Mouse (Mus musculus) frontal cortex, adult (tissue): ENCODE data around the gene Lrrc32.

Experiments
- ATAC-seq: cut with Nextera tagmentation; 2 replicates; pipeline ENCODE4 v1.9.2; 2017; ENCODE audit warnings: mild to moderate bottlenecking, moderate library complexity, mixed read lengths; ENCODE audit not compliant: low TSS enrichment

Gene Lrrc32

GRCm38 (mm10) chr7:98488398-98489130, 519 bp upstream of the Lrrc32 start:
- ATAC-seq: no peak

DNA sequence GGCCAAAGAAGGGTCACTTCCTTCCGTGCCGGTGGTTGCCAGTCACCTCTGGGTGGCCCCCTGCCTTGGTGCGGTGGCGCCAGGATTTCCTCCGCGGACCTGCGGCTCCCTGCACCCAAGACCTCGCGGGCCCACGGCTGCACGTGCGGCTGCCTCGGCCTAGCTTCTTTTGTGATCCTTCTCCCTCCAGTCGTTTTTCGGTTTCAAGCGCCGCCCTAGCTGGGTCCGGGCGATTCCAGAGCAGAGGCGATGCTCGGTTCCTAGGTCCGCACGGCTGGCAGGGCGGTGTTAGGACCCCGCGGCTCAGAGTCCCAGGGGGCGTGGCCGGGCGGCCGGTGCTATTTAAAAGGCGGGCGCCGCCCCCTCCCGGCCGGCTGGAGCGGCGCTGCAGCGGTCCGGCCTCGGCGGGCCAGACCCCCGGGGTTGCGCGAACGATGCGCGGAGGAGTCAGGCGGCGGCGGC, 571 bp downstream of the Lrrc32 start:
- ATAC-seq: peak; percentile 45; the same call in 1 of the 2 replicates

GRCm38 (mm10) chr7:98490328-98490727, 1.2 kb downstream of the Lrrc32 start:
- ATAC-seq: no peak

DNA sequence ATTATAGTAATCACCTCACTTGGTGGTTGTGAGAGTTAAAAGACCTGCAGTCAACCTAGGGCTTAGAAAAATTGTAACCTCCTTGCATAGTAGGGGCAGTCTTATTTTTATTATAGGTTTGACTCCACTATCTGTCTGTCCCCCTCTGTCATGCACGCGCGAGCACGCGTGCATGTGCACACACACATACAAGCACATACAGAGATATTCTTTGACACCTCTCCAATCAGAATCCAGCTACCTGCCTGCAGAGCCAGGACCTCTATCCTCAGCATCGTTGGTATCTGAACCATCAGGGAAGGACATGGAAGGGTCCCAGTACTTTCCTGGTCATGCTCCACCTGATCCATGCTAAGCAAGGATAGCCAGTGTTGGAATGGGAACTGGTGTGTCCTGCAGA, 1.8 kb downstream of the Lrrc32 start:
- ATAC-seq: no peak

DNA sequence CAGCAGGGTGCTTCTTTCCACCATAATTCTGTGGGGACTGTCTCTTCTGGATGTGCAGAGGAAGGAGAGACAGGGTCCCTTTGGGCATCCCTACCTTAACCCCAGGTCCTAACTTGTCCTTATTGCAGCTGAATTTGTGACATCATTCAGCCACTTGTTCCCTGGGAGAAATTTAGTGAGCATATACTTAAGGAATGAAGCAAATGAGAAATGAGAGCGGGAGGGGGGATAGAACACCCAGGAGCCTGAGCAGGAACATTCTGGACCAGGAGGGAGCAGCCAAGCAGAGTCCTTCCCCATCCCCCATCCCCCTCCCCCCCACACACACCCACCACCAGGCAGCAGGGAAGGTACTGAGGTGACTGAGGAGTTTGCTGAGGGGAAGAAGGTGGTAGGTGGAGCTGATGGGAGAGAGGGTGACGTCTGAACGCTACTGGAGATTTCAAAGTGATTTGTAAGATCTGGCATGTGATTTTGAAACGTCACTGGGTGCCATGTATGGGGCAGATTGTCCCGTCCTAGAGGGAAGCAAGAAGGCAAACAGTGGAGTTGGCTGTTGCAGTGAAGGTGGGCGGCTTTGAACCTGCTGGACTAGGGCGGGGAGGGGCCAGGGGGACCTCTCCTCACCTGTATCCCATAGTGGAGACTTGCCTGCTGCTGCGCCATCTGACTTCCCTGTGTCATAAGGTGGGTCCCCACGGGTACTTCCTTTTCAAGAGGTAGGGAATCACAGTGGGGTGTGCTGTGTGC, 2.5 kb downstream of the Lrrc32 start:
- ATAC-seq: no peak

GRCm38 (mm10) chr7:98492331-98492730, 3.2 kb downstream of the Lrrc32 start:
- ATAC-seq: no peak

DNA sequence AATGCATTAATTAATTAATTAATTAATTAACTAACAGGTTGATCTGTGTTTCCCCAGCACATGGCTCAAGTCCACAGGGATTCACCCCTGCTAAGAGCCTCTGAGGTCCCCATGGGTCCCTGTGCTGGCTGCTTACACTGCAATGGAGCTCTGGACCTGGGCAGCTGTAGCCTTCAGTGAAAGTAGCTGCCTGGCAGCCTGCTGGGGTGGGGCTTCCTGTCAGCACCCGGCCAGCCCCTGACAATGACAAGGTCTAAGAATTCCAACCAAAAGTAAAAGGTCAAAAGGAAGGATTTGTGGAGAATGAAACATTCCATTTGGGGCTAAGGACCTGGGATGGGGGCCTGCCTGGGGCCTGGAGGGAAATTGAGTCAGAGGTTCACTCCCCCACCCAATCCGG, 4.2 kb downstream of the Lrrc32 start:
- no peak for ATAC-seq

DNA sequence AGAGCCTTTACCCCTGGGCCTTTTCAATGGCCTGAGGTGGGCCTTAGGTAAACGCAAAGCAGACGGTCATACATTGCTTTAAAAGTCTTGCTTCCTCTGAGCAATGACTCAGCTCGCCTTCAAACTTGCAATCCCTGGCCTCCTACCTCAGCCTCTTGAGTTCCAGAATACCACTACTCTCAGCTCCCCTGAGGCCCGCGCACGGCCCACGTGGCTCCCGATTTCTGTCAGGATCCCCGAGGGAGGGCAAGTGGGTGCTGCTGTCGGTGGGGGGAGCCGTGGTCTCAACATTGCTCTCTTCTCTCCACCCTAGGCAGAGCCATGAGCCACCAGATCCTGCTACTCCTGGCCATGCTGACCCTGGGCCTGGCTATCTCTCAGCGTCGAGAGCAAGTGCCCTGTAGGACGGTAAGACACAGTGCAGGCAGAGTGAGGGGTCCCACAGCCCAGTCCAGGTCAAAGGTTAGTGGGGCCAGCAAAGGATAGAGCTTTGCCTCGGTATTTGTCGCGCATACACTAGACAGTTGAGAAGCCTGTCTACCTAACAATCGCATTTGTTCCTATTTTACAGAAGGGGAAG, 4.9 kb downstream of the Lrrc32 start:
- no peak for ATAC-seq

- no peak for ATAC-seq
These were observed 6.5 kb downstream of the Lrrc32 start for GRCm38 (mm10) chr7:98495591-98495990.

DNA sequence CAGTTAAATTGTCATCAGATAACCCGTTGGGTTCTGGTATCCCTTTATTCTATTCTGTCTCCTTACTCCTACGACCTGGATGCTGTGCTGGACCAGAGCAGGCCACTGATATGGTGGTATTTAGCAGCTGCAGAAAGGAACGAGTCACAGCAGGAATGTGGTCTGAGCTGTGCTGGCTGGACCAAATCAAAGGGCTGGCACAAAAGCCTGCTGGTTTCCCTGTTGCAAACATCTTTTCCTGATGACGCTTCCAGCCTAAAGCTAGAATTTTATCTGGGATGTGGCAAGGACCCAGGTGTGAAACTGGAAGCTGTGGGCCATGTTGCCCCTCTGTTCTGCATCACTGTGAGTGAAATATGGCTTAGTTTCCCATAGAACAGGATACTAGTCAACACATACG, 8.4 kb downstream of the Lrrc32 start:
- ATAC-seq: no peak

GRCm38 (mm10) chr7:98498101-98498500, 9.0 kb downstream of the Lrrc32 start:
- no peak for ATAC-seq

DNA sequence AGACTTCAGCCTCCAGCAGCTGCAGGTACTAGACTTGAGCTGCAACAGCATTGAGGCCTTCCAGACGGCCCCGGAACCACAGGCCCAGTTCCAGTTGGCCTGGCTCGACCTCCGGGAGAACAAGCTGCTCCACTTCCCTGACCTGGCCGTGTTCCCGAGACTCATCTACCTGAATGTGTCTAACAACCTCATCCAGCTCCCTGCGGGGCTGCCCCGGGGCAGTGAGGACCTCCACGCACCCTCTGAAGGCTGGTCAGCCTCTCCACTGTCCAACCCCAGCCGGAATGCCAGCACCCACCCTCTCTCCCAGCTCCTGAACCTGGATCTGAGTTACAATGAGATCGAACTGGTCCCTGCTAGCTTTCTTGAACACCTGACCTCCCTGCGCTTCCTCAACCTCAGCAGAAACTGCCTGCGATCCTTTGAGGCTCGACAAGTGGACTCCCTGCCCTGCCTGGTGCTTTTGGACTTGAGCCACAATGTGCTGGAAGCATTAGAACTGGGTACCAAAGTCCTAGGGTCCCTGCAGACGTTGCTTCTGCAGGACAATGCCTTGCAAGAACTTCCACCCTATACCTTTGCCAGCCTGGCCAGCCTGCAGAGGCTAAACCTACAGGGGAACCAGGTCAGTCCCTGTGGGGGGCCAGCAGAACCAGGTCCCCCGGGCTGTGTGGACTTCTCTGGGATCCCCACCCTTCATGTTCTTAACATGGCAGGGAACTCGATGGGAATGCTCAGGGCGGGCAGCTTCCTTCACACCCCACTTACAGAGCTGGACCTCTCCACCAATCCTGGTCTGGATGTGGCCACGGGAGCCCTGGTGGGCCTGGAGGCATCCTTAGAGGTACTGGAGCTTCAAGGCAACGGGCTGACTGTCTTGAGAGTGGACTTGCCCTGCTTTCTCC, 9.8 kb downstream of the Lrrc32 start:
- no peak for ATAC-seq

GRCm38 (mm10) chr7:98499561-98500292, 10.6 kb downstream of the Lrrc32 start:
- ATAC-seq: peak; percentile 29

- no peak for ATAC-seq
These were observed 11.4 kb downstream of the Lrrc32 start for GRCm38 (mm10) chr7:98500470-98500869.

DNA sequence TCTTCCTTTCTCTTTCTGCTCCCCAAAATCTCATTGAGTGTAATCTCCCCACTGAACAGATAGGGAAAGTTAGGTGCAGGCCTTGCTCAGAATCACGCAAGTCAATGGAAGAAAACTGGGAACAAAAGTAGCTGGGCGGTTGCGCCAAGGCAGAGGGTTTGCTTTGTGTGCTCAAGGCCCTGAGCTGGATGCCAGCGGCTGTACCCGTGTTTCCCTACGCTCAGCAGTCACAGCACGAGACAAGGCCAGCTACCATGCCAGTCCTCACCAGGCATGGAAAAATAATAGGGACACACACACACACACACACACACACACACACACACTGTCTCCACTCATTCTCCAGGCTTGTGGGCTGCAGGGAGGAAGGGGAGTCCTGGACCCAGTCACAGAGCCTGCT, 12.0 kb downstream of the Lrrc32 start:
- ATAC-seq: no peak

DNA sequence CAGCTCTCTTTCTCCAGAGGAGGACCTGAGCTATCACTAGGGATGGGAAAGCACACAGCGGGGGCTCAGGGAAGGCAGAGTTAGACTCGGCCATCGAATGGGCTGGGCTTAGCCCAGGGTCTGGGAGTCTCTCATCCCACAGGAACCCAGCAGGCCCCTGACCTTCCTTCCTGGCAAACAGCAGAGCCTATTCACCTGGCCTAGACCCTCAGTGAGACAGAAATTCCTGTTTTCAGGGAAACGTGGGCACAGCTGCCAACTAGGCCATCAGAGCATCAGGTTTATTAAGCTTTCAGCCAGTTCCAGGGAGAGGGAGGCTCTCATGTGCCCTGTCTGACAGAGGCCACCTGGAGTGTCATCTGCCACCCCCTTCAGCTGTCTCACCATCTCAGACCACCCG, 13.8 kb downstream of the Lrrc32 start:
- no peak for ATAC-seq

DNA sequence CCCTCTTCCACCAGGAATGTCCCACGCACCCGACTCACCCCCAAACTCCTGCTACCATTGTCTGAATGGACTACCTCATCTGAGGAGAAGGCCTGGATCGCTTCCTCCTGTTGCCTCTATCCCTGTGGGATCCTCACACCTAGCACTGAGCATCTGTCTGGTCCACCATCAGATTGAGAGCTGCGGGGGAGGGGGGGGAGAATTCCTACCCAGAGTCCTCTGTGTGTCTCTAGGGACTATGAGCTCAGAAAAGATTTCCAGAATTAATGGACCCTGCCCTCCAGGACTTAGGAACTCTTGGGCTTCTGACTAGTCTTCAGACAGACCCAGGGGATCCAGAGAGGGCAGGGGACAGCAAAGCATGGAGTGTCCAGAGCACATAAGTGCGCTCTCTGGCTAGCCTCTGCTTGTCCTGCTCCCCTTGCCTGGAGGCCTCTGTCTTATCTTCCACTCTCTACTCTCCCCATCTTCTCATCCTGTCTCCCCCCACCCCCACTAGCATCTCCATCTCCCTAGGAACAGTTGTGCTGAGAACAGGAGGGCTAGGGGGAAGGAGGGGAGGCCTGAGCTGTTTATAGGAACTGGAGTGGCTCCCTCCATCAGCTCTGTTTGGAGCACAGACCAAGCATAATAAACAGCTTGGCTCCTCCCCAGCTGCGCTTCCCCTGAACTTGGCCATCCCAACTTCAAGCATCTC, 15.0 kb downstream of the Lrrc32 start:
- peak; percentile 41; the same call in 1 of the 2 replicates for ATAC-seq

DNA sequence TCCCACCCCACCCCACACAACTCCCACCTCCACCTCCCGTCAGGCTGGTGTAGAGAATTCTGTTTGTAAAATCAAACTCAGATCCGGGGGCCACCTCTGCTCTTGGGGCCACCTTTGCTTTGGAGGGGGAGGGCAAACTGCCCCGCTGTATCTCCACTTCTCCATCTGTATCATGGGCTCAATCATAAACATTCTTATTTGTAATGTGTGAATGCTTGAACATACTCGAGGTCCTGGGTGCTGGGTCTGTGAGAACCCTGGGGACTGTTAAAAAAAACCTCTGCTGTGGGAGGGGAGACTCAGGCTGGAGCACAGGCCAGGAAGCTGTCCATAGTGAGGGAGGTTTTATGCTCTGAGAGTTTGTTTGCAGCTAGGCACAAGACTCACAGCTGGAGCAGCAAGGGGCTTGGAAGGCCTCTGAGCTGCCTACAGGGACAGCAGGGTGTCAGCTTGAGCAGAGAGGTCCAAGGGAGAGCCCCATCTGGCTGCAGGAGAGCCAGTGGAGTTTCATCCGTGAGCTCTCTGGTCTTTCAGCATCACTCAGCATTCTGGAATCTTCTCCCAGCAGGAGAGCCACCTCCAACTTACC, 15.7 kb downstream of the Lrrc32 start:
- peak; percentile 26; the same call in 1 of the 2 replicates for ATAC-seq

DNA sequence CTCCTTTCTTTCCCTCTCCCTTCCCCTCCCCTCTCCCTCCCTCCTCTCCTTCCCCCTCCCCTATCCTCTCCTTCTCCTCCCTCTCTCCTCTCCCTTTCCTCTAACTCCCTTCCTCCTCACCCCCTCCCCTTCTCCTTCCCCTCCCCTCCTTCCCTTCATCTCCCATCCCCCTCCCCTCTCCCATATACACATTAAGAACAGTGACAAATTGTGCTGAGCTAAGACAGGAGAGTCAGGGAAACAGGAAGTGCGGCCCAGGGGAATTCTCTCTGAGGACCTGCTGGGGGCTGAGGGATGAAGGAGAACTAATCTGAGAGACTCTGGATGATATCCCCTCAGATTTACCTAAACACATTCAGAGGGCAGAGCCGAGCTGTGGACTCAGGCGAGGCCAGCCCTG, 16.6 kb downstream of the Lrrc32 start:
- no peak for ATAC-seq
